Mouse (Mus musculus) retina, postnatal 1 day (tissue): ENCODE data around the gene Dnm1l.
"Not testable (repeated sequence)": the region's sequence is repeated elsewhere in the genome, so short reads cannot be mapped to it uniquely, and the experiment has no call there.

ENCODE experiments used
- DNase-seq: peaks from one replicate; pipeline ENCODE4 v3.0.0-alpha.2; 2012

The Dnm1l gene

GRCm38 (mm10) chr16:16358481-16359100 is at the start of gene Dnm1l:
Gene Dnm1l, minus strand, starts transcription at chr16:16358959.
- peak; percentile 93 for DNase-seq

GRCm38 (mm10) chr16:16367217-16367616 is 8.5 kb upstream of the Dnm1l start:
- DNase-seq: not testable (repeated sequence)

- not testable (repeated sequence) for DNase-seq
These were observed 333 bp upstream of the Dnm1l start for GRCm38 (mm10) chr16:16359101-16359482.

- peak; percentile 15 for DNase-seq
These were observed 851 bp downstream of the Dnm1l start for GRCm38 (mm10) chr16:16357908-16358307.

- no peak for DNase-seq
These were observed 12.3 kb downstream of the Dnm1l start for GRCm38 (mm10) chr16:16346420-16346819.

GRCm38 (mm10) chr16:16325775-16326336 is 32.9 kb downstream of the Dnm1l start:
- no peak for DNase-seq

- no peak for DNase-seq
These were observed 47.4 kb downstream of the Dnm1l start for GRCm38 (mm10) chr16:16311319-16311718.

- peak; percentile 24 for DNase-seq
These were observed 54.9 kb downstream of the Dnm1l start for GRCm38 (mm10) chr16:16303888-16304287.

GRCm38 (mm10) chr16:16303138-16303827 is 55.5 kb downstream of the Dnm1l start:
- no peak for DNase-seq

- peak; percentile 95 for DNase-seq
These were observed 56.2 kb downstream of the Dnm1l start, which contains the start of gene Yars2 for GRCm38 (mm10) chr16:16302369-16303137. Gene Yars2, plus strand, starts transcription at chr16:16302965.

GRCm38 (mm10) chr16:16273752-16274151 is 85.0 kb downstream of the Dnm1l start:
- DNase-seq: no peak

GRCm38 (mm10) chr16:16272978-16273377 is 85.8 kb downstream of the Dnm1l start:
- DNase-seq: no peak

GRCm38 (mm10) chr16:16262436-16262835 is 96.3 kb downstream of the Dnm1l start:
- no peak for DNase-seq
